Mouse (Mus musculus): ENCODE measurements at regions not wholly inside any gene's neighbourhood (a gene's known extent, or its start where the extent isn't known, plus 50 kb on each side); places are given as distances from the start of the nearest gene placed in this dataset.

DNA sequence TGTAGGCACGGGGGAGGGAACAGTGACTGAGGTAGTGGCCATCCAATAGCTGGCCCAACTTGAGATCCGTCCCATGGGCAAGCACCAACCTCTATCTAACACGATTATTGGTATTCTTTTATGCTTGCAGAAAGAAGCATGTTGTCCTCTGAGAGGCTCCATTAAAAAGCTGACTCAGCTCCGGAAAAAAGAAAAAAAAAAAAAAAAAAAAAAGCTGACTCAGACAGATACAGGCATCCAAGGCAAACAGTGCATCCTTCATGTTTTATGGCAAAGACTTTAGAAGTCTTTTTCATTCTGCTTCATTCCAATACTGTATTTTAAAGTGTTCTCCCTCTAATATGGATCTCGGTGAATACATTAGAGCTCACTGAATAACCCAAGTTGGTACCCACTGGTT, 162.0 kb upstream of the Sphkap start:
- no peak for DNase-seq (ENCODE audit: extremely low read depth, insufficient read length, low spot score)

DNA sequence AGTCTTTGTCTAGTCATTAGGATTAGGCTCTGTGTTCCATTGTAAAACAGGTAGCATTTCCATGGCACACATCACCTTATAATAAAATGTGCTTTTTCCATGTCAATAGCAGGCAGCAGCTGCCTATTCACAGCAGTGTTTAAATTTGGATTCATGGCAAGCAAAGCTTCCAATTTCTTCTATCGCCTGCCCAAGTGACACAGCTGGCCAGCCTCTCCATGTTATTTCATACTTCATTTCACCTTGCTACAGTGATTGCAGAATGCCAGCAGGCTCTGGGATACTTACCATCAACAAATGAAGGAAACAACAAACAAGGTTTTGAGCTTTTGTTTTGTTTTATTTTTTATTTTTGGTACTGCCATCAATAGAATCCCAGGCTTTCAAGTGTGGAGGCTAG, 160.7 kb upstream of the Sphkap start:
- no peak for DNase-seq (ENCODE audit: extremely low read depth, insufficient read length, low spot score)

DNA sequence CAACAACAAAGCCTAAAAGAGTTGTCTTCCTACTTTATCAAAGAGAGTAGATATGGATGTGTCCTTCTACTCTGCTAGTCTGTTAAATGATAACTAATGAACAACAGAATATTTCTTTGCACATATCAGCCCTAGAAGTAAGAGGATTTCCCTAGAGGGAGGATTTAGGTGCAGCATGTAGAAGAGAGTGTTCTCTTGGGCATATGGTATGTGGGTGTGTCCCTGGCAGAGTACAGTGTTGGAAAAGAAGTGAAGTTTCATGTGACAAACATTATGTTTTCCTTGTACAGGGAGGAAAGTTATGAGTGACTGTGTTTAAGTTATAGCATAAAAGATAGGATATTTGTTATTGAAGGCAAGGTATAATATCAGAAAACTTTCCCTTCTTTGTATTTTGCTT, 143.6 kb upstream of the Sphkap start:
- DNase-seq (ENCODE audit: extremely low read depth, insufficient read length, low spot score), result no peak

DNA sequence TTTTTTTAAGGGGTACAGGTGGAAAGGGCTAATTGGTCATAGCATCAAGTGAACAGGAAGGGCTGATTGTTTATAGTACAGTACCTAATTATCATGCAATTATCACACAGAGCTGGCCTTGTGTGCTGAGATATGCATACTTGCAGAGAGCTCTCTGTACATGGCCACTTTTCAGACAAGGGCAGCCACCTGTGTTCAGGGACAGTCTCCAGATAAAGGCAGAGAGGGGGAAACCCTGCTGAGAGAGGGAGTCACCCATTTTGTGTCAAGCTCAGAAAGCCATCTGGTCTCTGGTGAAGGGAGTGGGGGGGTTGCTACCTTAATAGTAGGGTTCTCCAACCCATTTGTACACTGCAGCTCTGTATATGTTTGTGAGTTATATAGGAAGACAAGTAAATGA, 127.5 kb upstream of the Sphkap start:
- no peak for DNase-seq (ENCODE audit: extremely low read depth, insufficient read length, low spot score)

DNA sequence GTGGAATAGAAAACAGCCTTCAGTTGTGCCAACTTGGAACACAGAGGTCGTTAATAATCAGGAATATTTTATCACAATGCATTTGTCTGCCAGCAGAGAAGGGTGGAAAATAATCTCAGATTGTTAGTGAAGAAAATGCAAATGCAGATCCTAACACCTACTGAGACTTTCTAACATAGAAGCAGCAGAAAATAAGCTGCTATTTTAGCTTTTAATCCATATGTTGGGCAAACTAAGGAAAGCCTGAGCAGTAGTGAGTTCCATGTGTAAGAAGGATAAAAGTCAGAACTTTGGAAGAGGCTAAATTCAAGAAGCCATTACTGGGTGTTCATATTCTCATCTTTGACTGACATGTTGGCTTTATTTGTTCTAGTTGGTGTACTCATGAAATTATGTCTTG, 119.8 kb upstream of the Sphkap start:
- DNase-seq (ENCODE audit: extremely low read depth, insufficient read length, low spot score), result no peak

DNA sequence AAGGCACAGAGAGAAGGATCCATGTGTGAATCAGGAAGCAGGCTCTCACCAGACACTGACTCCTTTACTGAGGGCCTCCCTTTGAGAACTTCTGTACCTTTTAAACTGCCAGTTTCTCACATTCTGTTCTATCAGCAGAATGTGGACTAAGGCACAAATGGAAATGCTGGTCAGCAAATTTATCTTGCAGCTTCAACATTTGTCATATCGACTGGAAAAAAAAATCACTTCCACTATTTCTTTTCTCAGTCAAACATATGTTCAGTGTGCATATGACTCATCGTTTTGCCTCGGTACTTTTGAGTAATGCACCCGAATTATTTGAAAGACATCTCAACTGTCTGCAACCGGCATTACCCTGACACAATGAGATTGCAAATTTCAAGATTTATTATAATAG, 101.4 kb upstream of the Sphkap start:
- no peak for DNase-seq (ENCODE audit: extremely low read depth, insufficient read length, low spot score)

DNA sequence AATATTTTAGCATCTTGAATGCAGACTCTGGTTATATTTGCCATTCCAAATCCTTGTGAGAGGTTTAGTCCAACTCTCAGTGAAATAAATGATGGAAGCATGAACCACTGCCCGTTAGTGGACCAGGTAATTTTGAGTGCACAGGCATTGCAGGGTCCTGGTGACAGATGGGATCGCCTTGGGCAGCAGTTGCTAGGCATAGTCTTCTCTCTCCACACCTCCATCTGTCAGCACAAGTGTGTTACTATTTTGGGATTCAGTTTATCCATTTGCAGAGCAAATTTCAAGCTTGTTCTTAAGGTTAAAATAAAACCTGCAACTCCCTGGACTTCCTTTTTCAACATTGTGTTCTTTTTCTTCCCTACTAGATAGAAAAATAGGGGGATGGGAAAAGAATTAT, 97.4 kb upstream of the Sphkap start:
- no peak for DNase-seq (ENCODE audit: extremely low read depth, insufficient read length, low spot score)

DNA sequence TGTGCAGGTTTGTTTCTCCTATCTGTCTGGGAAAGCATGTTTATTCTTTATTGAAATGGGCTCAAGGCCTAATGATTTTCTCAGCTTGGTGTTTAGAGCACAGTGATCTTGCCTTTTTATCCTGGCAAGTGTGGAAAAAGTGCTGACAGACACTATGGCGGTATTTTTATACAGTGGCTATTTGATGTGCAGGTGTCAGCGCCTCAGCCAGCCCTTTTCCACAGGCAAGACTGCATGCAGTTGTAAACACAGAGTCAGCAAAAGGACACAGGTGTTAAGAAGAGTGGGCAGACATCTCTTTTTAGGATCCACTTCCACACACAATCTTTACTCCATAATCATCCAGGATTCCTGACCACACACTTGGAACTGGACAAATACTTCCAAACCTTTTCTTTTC, 88.9 kb upstream of the Sphkap start:
- DNase-seq (ENCODE audit: extremely low read depth, insufficient read length, low spot score), result no peak

DNA sequence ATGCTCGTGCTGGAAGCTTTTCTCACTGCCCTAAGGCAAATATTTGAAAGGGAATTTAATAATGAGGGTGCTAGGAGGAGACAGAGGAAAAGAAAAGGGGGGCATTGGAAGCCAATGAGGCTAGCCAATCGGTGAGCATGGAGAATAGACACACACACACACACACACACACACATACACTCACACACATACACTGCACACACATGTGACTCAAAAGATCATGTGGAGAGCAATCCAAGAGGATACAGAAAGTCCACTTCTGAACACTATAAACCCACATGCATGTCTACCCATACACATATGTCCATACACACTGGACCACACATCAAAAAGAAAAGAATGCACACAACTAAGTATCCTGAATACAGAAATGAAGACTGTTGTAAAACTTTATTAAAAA, 88.4 kb upstream of the Sphkap start:
- DNase-seq (ENCODE audit: extremely low read depth, insufficient read length, low spot score), result no peak

DNA sequence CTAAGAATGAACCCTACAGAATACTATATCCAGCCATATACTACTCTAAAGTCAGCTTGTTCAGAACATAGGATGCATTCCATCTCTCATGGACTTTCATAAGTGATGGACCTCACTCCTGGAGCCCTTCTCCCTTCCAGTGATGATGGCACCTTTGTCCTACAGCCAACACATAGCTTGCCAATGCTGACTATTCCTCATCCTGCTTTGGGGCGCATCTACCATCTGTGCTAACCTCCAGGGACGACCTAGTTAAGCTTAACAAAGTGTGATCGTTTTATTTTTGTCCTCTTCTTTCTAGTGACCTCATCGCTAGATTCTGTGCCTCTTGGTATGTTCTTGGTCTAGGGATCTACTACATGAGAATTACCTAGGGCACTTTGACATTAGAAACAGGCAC, 87.0 kb upstream of the Sphkap start:
- DNase-seq (ENCODE audit: extremely low read depth, insufficient read length, low spot score), result no peak

DNA sequence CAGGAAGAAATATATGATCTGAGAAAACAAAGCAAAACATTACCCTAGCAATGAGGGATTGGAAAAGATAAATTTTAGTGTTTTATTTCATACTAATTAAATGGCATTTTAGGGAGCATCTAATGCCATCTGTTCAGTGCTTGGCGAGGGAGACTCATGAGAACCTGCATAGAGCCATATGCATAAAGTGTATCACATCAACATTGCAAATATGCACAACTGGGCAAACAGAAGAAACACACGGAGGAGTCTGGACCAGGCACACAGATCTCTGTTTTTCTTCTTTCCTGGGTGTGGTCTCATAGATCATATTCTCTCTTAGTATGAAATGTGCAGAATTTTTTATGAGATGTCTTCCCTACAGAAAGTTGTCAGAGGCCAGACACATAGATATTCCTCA, 71.1 kb upstream of the Sphkap start:
- DNase-seq (ENCODE audit: extremely low read depth, insufficient read length, low spot score), result no peak
